Mouse (Mus musculus) induced T-regulatory cell, adult 2 months (primary cell): ENCODE measurements around the gene Cldn34c4.

ENCODE experiments used
- DNase-seq: peaks from one replicate; pipeline ENCODE4 v3.0.0-alpha.2; 2012; ENCODE audit warnings: low read depth

The Cldn34c4 gene

GRCm38 (mm10) chrX:127736454-127736853 is at the start of gene Cldn34c4:
Gene Cldn34c4, minus strand, starts transcription at chrX:127736554.
- no peak for DNase-seq

- DNase-seq, result no peak
These were observed 10.7 kb upstream of the Cldn34c4 start for GRCm38 (mm10) chrX:127747062-127747461.
